Mouse (Mus musculus): ENCODE measurements around the gene Tfb1m.

The Tfb1m gene
- long read RNA-seq, experiment 1, partial matches to known transcripts = 0 of 4 reads
- long read RNA-seq, experiment 1, other reads (novel, unspliced or antisense) = 0 of 4 reads
- long read RNA-seq, experiment 2, partial matches to known transcripts = 0 of 1 reads
- long read RNA-seq, experiment 2, other reads (novel, unspliced or antisense) = 1 of 1 reads

DNA sequence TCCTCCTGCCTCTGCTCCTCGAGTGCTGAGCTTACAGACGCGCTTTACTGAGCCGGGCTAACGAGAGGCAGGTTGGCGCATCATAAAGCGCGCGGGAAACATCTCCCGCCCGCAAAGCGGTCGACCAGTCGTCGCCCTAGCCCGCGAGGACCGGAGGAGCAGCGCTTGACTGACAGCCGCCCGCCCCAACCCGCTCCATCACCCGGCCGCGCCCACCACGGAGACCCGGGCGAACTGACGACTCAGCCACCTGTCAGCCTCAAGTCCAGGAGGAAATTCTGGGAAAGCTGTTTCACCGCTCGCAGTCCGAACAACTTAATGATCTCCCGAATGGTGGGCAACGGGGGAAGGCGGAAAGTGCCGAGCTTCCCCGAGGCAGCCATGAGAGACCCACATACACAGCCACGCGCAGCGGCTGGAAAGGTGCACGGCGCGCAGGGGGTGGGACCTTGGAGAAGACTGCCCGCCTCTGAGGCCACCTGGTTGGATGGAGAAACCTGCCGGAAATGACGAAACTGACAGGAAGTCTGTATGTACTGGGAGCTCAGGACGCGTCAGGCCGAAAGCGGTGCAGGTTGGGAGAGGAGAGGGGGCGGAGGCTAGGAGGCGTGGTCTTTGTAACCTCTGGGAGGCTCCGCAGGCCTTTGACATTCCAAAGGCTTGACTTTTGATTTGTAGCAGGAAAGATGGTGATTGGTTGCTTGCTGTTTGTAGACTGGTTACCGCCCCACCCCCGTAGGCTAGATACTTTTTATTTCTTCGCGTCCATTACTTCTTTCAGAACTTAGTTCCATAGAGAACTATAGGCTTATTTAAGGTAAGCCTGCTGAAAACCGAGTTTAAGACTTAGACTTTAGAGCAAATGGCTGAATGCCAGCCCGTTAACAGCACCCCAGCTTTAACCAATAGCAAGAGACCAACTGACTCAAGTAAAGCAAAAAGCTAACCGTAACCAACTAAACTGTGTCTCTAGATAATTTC, at the start of gene Tfb1m:
Tfb1m (minus strand) TSS at position 451 of the 981 bp plus-strand sequence.
- intact Hi-C loops (cut with DNase I) = no loop called here

DNA sequence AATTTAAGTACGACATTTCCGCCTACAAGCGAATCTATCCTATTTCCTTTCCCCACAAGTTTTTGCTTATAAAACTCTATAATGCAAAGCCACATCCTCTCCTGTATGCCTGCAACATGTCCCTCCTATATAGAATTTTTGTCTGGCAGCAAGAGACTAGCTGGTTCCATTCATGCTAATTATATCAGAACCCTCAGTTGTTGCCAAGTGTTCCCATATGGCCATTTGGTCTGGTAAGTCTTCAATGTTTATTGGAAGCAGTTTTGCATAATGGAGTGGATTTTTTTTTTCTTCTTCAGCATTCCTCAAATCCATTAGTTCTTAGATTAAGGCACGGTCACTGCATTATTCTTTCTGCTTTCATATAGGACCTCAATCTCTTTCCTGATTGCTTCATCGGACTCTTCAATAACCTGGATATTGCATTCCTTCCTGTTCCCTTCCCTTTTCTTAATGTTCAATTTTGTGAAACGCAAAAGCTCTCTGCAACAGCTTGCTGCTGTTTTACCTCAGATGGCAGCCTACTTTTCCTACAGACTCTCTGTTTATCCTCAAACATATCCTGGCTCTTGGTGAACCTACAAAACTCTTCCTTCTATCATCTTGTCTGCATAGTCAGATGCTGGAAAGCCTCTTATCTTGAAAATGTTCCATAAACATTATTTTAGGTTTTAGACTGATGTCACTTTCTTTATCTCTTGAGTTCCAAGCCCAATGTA, 45.5 kb upstream of the Tfb1m start:
- intact Hi-C loops (cut with DNase I) = no loop called here

DNA sequence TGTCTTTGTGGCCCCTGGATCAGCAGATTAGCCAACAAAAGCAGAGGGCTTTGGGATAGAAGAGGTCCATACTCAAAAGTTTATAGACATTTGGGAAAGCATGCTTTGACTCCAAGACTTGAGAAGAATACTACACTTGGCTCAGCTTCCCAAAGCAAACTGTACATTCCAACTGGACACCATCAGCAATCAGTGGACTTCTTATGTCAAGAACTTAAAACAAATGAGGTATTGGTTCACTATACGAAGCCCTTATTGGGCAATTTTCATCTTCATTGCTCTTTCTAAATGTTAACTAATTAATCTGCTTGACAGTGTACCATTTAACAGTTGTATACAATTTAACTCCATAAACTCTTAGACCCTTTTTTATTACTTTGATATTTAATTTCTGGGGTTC, 40.8 kb upstream of the Tfb1m start:
- intact Hi-C loops (cut with DNase I) = no loop called here

GRCm38 (mm10) chr17:3597866-3598265, 40.3 kb upstream of the Tfb1m start:
- intact Hi-C loops (cut with DNase I) = no loop called here

DNA sequence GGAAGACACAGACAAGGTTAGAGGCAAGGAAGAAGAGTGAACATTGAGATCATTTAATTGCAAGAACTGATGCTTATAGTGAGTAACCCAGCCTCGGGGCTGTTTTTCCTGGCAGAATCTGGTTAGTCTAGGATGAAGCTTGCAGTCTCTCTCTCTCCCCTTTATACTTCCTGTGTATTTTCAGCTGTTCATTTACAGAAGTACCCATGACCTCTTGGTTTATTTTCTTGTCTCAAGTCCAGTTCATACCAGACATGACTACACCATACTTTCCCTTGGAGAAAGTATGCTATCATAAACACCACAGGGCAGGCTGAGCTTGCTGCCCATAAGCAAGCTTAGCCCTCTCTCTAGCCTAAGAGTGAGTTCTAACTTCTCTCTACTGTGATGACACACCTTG, 39.5 kb upstream of the Tfb1m start:
- intact Hi-C loops (cut with DNase I) = no loop called here

GRCm38 (mm10) chr17:3570876-3571275, 13.3 kb upstream of the Tfb1m start:
- intact Hi-C loops (cut with DNase I) = loop anchor here (2.0 to 5.0 kb wide), 2 partner anchors 222 to 291 kb away; no protein-coding TSS in a partner anchor

GRCm38 (mm10) chr17:3562405-3562804, 4.8 kb upstream of the Tfb1m start:
- intact Hi-C loops (cut with DNase I) = no loop called here

- intact Hi-C loops (cut with DNase I) = no loop called here
Observed at GRCm38 (mm10) chr17:3560534-3560933, 3.0 kb upstream of the Tfb1m start.

DNA sequence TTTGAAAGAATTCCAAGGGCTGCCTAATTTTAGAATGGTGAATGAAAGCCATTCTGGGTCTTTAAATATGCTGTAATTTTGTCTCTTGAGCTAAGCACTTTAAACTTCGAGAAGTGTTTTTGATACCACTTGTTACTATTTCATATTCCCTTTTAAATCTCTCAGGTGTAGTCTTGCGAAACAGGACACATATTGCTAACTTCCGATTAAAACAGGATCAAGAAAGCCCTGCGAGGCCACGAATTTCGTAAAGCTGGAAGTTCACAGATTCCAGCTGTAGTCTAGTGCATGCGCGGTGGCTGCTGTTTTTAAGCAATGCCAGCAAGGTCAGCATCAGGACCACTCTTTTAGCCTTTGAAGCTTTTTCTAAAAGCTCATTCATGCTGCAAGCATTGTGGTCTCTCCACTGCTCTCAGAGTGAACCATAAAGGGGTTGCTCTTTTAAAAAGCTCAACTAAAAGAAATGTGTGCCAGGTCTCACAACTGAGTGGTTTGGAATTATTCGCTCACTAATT, 832 bp upstream of the Tfb1m start:
- intact Hi-C loops (cut with DNase I) = no loop called here

DNA sequence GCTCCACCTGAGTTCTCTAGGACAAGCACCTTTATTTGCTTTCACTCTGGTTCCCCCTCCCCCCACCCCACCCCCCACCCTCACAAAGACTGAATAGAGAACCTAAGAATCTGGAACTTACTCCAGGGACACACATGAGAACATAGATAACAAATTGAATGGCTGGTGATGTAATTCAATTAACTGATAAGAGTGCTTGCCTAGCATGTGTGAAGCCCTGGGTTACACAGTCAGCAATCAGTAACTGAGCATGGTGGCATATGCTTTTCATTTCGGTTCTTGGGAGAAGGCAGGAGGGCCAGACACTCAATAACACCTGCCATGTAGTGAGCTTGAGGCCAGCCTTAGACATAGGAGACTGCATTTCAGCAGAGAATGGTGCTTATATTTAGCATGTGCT, 1.3 kb downstream of the Tfb1m start:
- intact Hi-C loops (cut with DNase I) = no loop called here

DNA sequence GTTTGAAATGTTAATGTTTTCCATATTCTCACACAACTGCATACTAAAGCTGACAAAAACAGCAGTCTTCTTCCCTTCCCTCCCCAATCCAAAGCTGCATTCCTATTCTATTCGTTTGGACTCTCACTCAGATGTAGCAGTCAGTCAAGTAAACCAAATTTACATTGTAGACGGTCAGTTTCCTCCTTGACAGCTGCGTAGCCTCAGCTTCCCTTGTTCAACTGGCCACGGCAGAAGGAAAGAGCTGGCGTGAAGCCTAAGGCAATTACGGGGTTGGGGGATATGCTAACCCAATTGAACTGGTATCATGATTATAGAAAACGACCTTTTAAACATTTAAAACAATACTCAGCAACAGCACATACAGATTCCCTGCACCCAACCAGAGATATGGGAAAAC, 9.9 kb downstream of the Tfb1m start:
- intact Hi-C loops (cut with DNase I) = no loop called here

- intact Hi-C loops (cut with DNase I) = no loop called here
Observed at GRCm38 (mm10) chr17:3541033-3541432, 16.5 kb downstream of the Tfb1m start.

DNA sequence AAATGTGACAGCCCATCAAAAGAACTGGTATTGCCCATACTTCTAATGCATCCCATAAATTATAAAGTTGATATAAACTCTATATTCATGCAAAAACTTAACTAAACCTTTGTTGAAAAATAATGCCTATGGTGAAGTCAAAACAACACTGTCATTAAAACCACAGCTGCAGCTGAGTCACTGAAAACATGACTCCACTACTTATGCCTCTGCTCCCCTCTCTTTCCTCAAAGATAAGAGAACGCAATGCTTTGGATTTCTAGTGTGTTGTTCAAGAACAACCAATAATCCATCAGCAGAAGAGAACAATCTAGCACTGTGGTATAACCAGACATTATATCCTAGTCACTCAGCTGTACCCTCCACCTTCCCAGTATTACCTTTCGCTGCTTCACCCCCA, 17.3 kb downstream of the Tfb1m start:
- intact Hi-C loops (cut with DNase I) = no loop called here

- intact Hi-C loops (cut with DNase I) = no loop called here
Observed at GRCm38 (mm10) chr17:3533425-3533824, 24.2 kb downstream of the Tfb1m start.

- intact Hi-C loops (cut with DNase I) = no loop called here
Observed at GRCm38 (mm10) chr17:3532254-3532653, 25.3 kb downstream of the Tfb1m start, which contains the start of gene Cldn20. Cldn20 (plus strand) TSS chr17:3532554.

DNA sequence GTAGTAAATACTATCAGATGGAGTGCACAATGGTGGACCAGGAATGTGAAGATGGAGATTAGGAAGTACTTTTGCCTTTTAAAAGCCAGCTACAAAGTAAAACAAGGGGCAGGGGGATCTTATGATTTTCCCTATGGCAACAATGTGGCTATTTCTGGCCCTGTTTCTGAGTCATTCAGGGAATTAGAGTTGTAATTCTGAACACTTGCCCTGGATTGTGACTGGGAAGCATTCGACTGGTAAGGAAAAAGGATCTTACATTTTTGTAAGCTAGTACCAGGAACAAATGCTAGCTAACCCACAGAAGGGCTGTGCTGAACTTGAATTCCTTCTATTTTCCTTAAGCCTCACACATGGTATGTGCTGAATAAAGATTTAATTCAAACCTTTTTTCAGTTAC, 25.9 kb downstream of the Tfb1m start:
- intact Hi-C loops (cut with DNase I) = no loop called here

- intact Hi-C loops (cut with DNase I) = no loop called here
Observed at GRCm38 (mm10) chr17:3530549-3530948, 27.0 kb downstream of the Tfb1m start.

DNA sequence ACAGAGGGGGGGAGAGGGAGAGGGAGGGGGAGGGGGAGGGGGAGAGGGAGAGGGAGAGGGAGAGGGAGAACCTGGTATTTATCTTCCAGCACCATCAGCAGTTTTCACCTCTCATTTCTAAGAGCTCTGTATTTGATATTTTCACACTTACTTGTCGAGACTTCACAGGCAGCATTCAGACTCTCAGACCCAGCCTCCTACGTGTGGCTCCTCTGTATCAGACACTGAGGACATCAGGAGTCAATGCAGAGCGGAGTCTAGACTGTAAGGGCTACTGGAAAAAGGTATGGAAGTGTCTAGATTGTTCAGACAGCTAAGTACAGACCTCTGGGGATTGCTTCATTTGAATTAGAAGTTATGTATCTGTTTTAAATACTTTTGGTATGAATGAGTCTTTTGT, 28.1 kb downstream of the Tfb1m start:
- intact Hi-C loops (cut with DNase I) = no loop called here

- intact Hi-C loops (cut with DNase I) = no loop called here
Observed at GRCm38 (mm10) chr17:3527841-3528471, 29.6 kb downstream of the Tfb1m start.

GRCm38 (mm10) chr17:3520344-3520743, 37.2 kb downstream of the Tfb1m start:
- intact Hi-C loops (cut with DNase I) = no loop called here

GRCm38 (mm10) chr17:3516406-3516805, 41.2 kb downstream of the Tfb1m start:
- intact Hi-C loops (cut with DNase I) = no loop called here
